Mouse (Mus musculus): ENCODE data around the gene Vwa3b.

The Vwa3b gene

DNA sequence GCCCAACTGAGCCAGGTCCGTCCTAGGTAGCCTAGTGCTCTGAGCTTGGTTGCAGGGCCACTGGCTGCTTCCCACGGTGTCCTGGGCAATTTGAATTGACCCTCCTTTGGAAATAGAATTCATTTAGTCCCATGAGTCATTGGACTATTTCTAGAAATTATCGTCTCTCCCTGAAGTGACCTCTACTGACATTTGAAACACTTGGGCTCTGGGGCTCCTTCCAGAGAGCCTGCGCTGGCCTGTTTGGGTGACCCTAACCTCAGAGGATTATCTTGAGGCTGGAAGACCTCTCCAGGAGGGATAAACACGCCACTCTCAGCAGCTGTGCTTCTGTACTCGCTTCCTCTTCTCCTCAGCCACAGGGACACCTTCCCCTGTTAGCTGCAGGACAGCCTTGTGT lies 204.0 kb downstream of the Vwa3b start:
- DNase-seq (ENCODE audit: low spot score), result no peak

DNA sequence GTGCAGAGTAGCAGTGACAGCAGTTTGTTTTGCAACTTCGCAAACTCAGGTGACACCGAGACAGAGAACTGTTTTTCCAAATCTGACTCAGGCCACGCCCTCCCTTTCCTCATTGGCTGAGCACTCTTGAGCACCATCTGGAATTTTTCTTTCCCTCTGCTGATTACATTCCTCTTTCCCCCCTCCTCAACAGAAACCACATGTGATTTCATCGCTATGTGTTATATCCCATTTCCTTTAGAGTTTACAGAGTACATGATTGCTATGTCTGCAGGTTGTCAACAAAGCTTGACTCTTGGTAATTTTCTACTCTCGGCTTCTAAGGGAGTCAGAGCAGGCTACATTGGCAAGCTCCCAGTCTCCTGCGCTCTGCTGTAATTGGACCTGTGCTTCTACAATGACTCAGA lies 204.9 kb downstream of the Vwa3b start:
- no peak for DNase-seq (ENCODE audit: low spot score)

Measured in ovary, adult 18-20 months (tissue).